Mouse (Mus musculus) forebrain, embryonic 16.5 days (tissue): Measurements from ENCODE around the gene Mgat4c. TPM values are rescaled to one million over a fixed set of nuclear protein-coding genes. Genes with fewer than 3 reads are reported as not detected.

Experiments used
- ATAC-seq: fragments of 200-750 bp; cut with Nextera tagmentation; 2 replicates; pipeline ENCODE4 v1.8.0; 2017; ENCODE audit warnings: mild to moderate bottlenecking, moderate library complexity
- H3K27ac ChIP-seq: fragments of 300-500 bp; sonication (generic); 2 replicates; pipeline ENCODE4 v1.5.1; 2014; ENCODE audit warnings: low read length, control low read depth
- H3K27me3 ChIP-seq: fragments of 300-500 bp; sonication (generic); replicated peaks from 2 replicates; pipeline ENCODE4 v1.6.1; 2014; ENCODE audit warnings: low read length; ENCODE audit not compliant: control insufficient read depth, insufficient read depth
- H3K36me3 ChIP-seq: fragments of 300-500 bp; sonication (generic); 2 replicates; pipeline ENCODE4 v1.6.1; 2014; ENCODE audit not compliant: control insufficient read depth, insufficient read depth
- H3K4me1 ChIP-seq: fragments of 300-500 bp; sonication (generic); replicated peaks from 2 replicates; pipeline ENCODE4 v1.6.1; 2014; ENCODE audit warnings: low read length; ENCODE audit not compliant: control insufficient read depth, insufficient read depth
- H3K4me2 ChIP-seq: fragments of 300-500 bp; sonication (generic); 2 replicates; pipeline ENCODE4 v1.6.1; 2014; ENCODE audit warnings: mild to moderate bottlenecking, low read length, control low read depth
- H3K4me3 ChIP-seq: fragments of 300-500 bp; sonication (generic); replicated peaks from 2 replicates; pipeline ENCODE4 v1.5.1; 2014; ENCODE audit warnings: mild to moderate bottlenecking, low read length, control low read depth
- H3K9ac ChIP-seq: fragments of 300-500 bp; sonication (generic); replicated peaks from 2 replicates; pipeline ENCODE4 v1.6.1; 2014; ENCODE audit warnings: low read depth, low read length, control low read depth
- H3K9me3 ChIP-seq: fragments of 300-500 bp; sonication (generic); 2 replicates; pipeline ENCODE4 v1.6.1; 2016; ENCODE audit warnings: low read length; ENCODE audit not compliant: control insufficient read depth
- WGBS: fragments of 180-500 bp; shearing (Covaris S2); extraction: QIAGEN DNeasy Blood & Tissue Kit; methylation state at CpG from one replicate; pipeline ENCODE4 v1.1.7; 2014; 5-methylcytosine and 5-hydroxymethylcytosine counted together
- polyA plus RNA-seq: library from polyadenylated mRNA; unstranded; fragments of >200 nt; fragmentation: Nextera tagmentation; extraction: Ambion mirVana; gene quantifications from 2 replicates; pipeline ENCODE4 v1.2.1, GENCODE M21; 2015

The Mgat4c gene
- polyA plus RNA-seq, 1 experiment from 2014 or later, result 24.7 TPM

GRCm38 (mm10) chr10:102196850-102197249 lies 515.6 kb downstream of the Mgat4c start:
- H3K4me1 ChIP-seq, result no peaks in the 10 kb centered on the region
- no peaks in the 10 kb centered on the region for H3K9me3 ChIP-seq
- ATAC-seq, result no peak
- H3K9ac ChIP-seq, result no peak overlapping the region
- H3K27ac ChIP-seq, result no peak overlapping the region
- 79% methylated on average over 4 of the region's 4 CpGs for WGBS
- no peak overlapping the region for H3K4me3 ChIP-seq
- no peak overlapping the region for H3K4me2 ChIP-seq
- no peaks in the 10 kb centered on the region for H3K27me3 ChIP-seq
- H3K36me3 ChIP-seq, result no peaks in the 10 kb centered on the region

GRCm38 (mm10) chr10:102238558-102239211 lies 557.4 kb downstream of the Mgat4c start:
- H3K27me3 ChIP-seq, result no peaks in the 10 kb centered on the region
- no peaks in the 10 kb centered on the region for H3K4me1 ChIP-seq
- no peaks in the 10 kb centered on the region for H3K9me3 ChIP-seq
- H3K27ac ChIP-seq, result no peak overlapping the region
- no peak overlapping the region for H3K4me2 ChIP-seq
- peak; percentile 77 for ATAC-seq
- WGBS, result 16% methylated on average over 6 of the region's 6 CpGs
- H3K4me3 ChIP-seq, result no peak overlapping the region
- no peak overlapping the region for H3K9ac ChIP-seq
- no peaks in the 10 kb centered on the region for H3K36me3 ChIP-seq

DNA sequence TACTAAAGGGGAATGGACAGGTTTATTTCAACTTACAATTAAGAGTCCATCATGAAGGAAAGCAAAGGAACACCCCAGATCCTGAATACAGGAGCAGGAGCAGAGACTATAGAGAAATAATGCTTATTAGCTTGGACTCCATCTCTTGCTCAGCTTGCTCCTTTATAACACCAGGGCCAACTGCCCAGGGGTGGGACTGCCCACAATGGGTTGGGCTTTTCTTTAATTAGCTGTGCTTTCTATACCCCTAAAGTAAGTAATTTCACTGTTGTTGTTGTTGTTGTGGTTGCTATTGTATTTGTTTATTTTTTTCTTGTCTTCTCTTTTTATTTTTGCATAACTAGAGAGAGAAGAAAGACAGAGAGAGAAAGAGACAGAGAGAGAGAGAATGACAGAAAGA lies 562.6 kb downstream of the Mgat4c start:
- Histone ChIP-seq H3K9me3 (no peaks in the 10 kb centered on the region), H3K36me3 (no peaks in the 10 kb centered on the region), H3K9ac (no peak overlapping the region), H3K27me3 (no peaks in the 10 kb centered on the region), H3K4me2 (no peak overlapping the region), H3K4me3 (no peak overlapping the region), H3K4me1 (peaks cover 4% of the 10 kb centered on the region; the same call in 1 of the 2 replicates), H3K27ac (no peak overlapping the region)
- ATAC-seq, result peak; percentile 69

- peak; percentile 85 for ATAC-seq
- 21% methylated on average over 5 of the region's 5 CpGs for WGBS
These were observed 563.3 kb downstream of the Mgat4c start for GRCm38 (mm10) chr10:102244601-102245000.

GRCm38 (mm10) chr10:102245269-102245668 lies 564.0 kb downstream of the Mgat4c start:
- H3K4me2 ChIP-seq, result no peak overlapping the region
- H3K36me3 ChIP-seq, result no peaks in the 10 kb centered on the region
- H3K4me3 ChIP-seq, result no peak overlapping the region
- WGBS, result 83% methylated on average over 9 of the region's 9 CpGs
- no peak overlapping the region for H3K9ac ChIP-seq
- H3K9me3 ChIP-seq, result no peaks in the 10 kb centered on the region
- no peak; the same call in 1 of the 2 replicates for ATAC-seq
- peaks cover 4% of the 10 kb centered on the region; the same call in 1 of the 2 replicates for H3K4me1 ChIP-seq
- H3K27me3 ChIP-seq, result no peaks in the 10 kb centered on the region
- H3K27ac ChIP-seq, result no peak overlapping the region

More at GRCm38 (mm10) chr10:102244601-102245000, 563.3 kb downstream of the Mgat4c start:
- Histone ChIP-seq H3K27ac (no peak overlapping the region), H3K9me3 (no peaks in the 10 kb centered on the region), H3K4me2 (no peak overlapping the region), H3K9ac (no peak overlapping the region), H3K36me3 (no peaks in the 10 kb centered on the region), H3K27me3 (no peaks in the 10 kb centered on the region), H3K4me3 (no peak overlapping the region), H3K4me1 (peaks cover 4% of the 10 kb centered on the region; the same call in 1 of the 2 replicates)

GRCm38 (mm10) chr10:102308892-102309479 lies 627.7 kb downstream of the Mgat4c start:
- H3K9ac ChIP-seq, result no peak overlapping the region
- no peak for ATAC-seq
- 80% methylated on average over 5 of the region's 5 CpGs for WGBS

GRCm38 (mm10) chr10:102365685-102366381 lies 684.5 kb downstream of the Mgat4c start:
- H3K4me3 ChIP-seq, result no peak overlapping the region
- H3K9me3 ChIP-seq, result no peaks in the 10 kb centered on the region
- no peak overlapping the region for H3K9ac ChIP-seq
- no peak overlapping the region for H3K4me2 ChIP-seq
- WGBS, result 69% methylated on average over 5 of the region's 5 CpGs
- H3K27me3 ChIP-seq, result no peaks in the 10 kb centered on the region
- no peak overlapping the region for H3K27ac ChIP-seq
- no peaks in the 10 kb centered on the region for H3K36me3 ChIP-seq
- H3K4me1 ChIP-seq, result no peaks in the 10 kb centered on the region
- no peak for ATAC-seq

More at GRCm38 (mm10) chr10:102308892-102309479, 627.7 kb downstream of the Mgat4c start:
- Histone ChIP-seq H3K4me2 (no peak overlapping the region), H3K9me3 (no peaks in the 10 kb centered on the region), H3K4me3 (no peak overlapping the region), H3K4me1 (no peaks in the 10 kb centered on the region), H3K36me3 (no peaks in the 10 kb centered on the region), H3K27ac (no peak overlapping the region), H3K27me3 (no peaks in the 10 kb centered on the region)

DNA sequence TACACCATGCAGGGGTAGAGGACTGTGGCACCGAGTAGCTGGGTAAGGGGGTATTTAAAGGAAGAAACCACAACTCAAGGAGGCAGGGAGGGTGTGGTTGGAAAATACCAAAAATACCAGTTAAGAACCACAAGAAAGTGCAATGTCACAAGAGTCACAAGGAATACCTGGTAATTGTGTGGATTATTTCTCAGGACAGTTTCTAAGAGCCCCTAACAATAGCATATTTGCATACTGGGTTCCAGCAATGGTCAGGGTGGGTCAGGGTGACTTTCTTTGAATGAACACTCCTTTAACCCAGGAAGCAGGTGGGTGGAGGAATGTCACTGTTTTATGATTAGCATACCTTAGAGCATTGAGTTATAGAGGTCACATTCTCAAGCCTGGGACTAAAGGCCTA lies 689.3 kb downstream of the Mgat4c start:
- Histone ChIP-seq H3K9ac (no peak overlapping the region), H3K4me2 (no peak overlapping the region), H3K4me3 (no peak overlapping the region), H3K9me3 (no peaks in the 10 kb centered on the region), H3K4me1 (no peaks in the 10 kb centered on the region), H3K27ac (no peak overlapping the region), H3K27me3 (no peaks in the 10 kb centered on the region), H3K36me3 (no peaks in the 10 kb centered on the region)
- no peak for ATAC-seq
- 93% methylated on average over 1 of the region's 1 CpGs for WGBS

- H3K36me3 ChIP-seq, result no peaks in the 10 kb centered on the region
- H3K9me3 ChIP-seq, result no peaks in the 10 kb centered on the region
- no peaks in the 10 kb centered on the region for H3K4me1 ChIP-seq
- H3K27ac ChIP-seq, result no peak overlapping the region
- H3K9ac ChIP-seq, result no peak overlapping the region
- H3K27me3 ChIP-seq, result no peaks in the 10 kb centered on the region
- ATAC-seq, result no peak
- H3K4me2 ChIP-seq, result no peak overlapping the region
- no peak overlapping the region for H3K4me3 ChIP-seq
These were observed 690.8 kb downstream of the Mgat4c start for GRCm38 (mm10) chr10:102372111-102372510.
